Mouse (Mus musculus): ENCODE measurements around the gene Dnaaf2. TPM values are rescaled to one million over a fixed set of nuclear protein-coding genes. Genes with fewer than 3 reads are reported as not detected.

Dnaaf2 gene
- polyA plus RNA-seq, 1 experiment from 2014 or later: 7.4 TPM

- Histone ChIP-seq H3K4me2 (ENCODE audit: low read length) (no peak overlapping the region), H3K9me3 (replicated peaks; ENCODE audit: low read length) (no peaks in the 10 kb centered on the region), H3K9ac (ENCODE audit: low read depth, low read length) (no peak overlapping the region), H3K4me1 (replicated peaks; ENCODE audit: insufficient read depth, low read length) (no peaks in the 10 kb centered on the region), H3K4me3 (replicated peaks; ENCODE audit: low read depth, low read length) (no peak overlapping the region), H3K27me3 (ENCODE audit: insufficient read depth, low read length) (no peaks in the 10 kb centered on the region), H3K27ac (no peak overlapping the region), H3K36me3 (ENCODE audit: insufficient read depth, low read length) (0 out of 2 replicates have a peak, but pooled peaks cover 8% of the 10 kb centered on the region)
- no peak for TF ChIP-seq CTCF (IDR thresholded peaks at IDR 0.05; ENCODE audit: low read depth)
- DNase-seq (ENCODE audit: low spot score): no peak
- ATAC-seq (replicated peaks; ENCODE audit: low FRiP score, low read depth): no peak
- 87% methylated on average over 5 of the region's 5 CpGs for WGBS
Observed at GRCm38 (mm10) chr12:69191396-69191795, 6.8 kb downstream of the Dnaaf2 start.

DNA sequence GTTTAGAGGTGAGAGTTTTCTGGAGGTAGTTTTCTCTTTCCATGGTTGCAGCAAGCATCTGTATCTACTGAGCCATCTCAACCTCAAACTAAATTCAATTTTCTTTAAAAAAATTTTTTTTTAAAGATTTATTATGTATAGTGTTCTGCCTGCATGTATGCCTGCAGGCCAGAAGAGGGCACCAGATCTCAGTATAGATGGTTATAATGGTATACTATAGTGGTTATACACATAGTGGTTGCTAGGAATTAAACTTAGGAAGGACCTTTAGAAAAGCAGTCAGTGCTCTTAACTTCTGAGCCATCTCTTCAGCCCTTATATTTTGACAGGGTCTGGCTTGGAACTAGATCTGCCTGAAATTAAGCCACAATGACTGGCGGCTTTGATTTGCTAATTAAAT is 7.7 kb downstream of the Dnaaf2 start:
- 0 out of 2 replicates have a peak, but pooled peaks cover 8% of the 10 kb centered on the region for H3K36me3 ChIP-seq (ENCODE audit: insufficient read depth, low read length)
- WGBS: 100% methylated on average over 1 of the region's 1 CpGs
- no peak overlapping the region for H3K27ac ChIP-seq
- TF ChIP-seq CTCF (IDR thresholded peaks at IDR 0.05; ENCODE audit: low read depth): peak; percentile 66
- no peak overlapping the region for H3K4me2 ChIP-seq (ENCODE audit: low read length)
- H3K4me3 ChIP-seq (replicated peaks; ENCODE audit: low read depth, low read length): no peak overlapping the region
- no peaks in the 10 kb centered on the region for H3K27me3 ChIP-seq (ENCODE audit: insufficient read depth, low read length)
- H3K4me1 ChIP-seq (replicated peaks; ENCODE audit: insufficient read depth, low read length): peaks cover 3% of the 10 kb centered on the region; the same call in 1 of the 2 replicates
- no peaks in the 10 kb centered on the region for H3K9me3 ChIP-seq (replicated peaks; ENCODE audit: low read length)
- H3K9ac ChIP-seq (ENCODE audit: low read depth, low read length): no peak overlapping the region
- ATAC-seq (replicated peaks; ENCODE audit: low FRiP score, low read depth) (0 out of 2 replicates have a peak, but pooled peaks have one; percentile 49), DNase-seq (ENCODE audit: low spot score) (peak; percentile 46)

DNA sequence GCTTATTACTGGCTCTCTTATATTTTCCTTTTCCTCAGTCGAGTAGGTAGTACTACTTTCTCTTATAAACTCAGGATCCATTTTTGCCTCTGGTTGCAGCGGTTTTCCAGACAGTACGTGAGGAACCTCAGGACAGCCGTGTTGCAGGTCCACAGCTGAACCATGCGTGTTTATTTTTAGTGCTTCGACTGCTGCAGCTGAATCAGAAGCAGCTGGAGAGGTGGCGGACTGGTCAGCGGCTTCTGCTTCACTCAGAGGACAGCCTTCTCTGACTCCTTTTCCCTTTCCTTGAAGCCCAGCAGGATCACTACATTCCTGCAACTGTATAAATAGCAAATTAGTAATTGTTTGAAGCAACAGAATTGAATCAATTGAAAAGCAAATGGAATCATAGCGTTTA is 8.2 kb downstream of the Dnaaf2 start:
- H3K36me3 ChIP-seq (ENCODE audit: insufficient read depth, low read length): 0 out of 2 replicates have a peak, but pooled peaks cover 8% of the 10 kb centered on the region
- H3K4me3 ChIP-seq (replicated peaks; ENCODE audit: low read depth, low read length): no peak overlapping the region
- H3K4me1 ChIP-seq (replicated peaks; ENCODE audit: insufficient read depth, low read length): peaks cover 7% of the 10 kb centered on the region; the same call in 1 of the 2 replicates
- DNase-seq (ENCODE audit: low spot score) (no peak), ATAC-seq (replicated peaks; ENCODE audit: low FRiP score, low read depth) (no peak)
- H3K4me2 ChIP-seq (ENCODE audit: low read length): no peak overlapping the region
- H3K9ac ChIP-seq (ENCODE audit: low read depth, low read length): no peak overlapping the region
- no peak overlapping the region for H3K27ac ChIP-seq
- no peaks in the 10 kb centered on the region for H3K9me3 ChIP-seq (replicated peaks; ENCODE audit: low read length)
- WGBS: 94% methylated on average over 9 of the region's 9 CpGs
- no peak for TF ChIP-seq CTCF (IDR thresholded peaks at IDR 0.05; ENCODE audit: low read depth)
- no peaks in the 10 kb centered on the region for H3K27me3 ChIP-seq (ENCODE audit: insufficient read depth, low read length)

GRCm38 (mm10) chr12:69186811-69187471 is 11.3 kb downstream of the Dnaaf2 start:
- no peak for DNase-seq (ENCODE audit: low spot score)
- H3K4me2 ChIP-seq (ENCODE audit: low read length): no peak overlapping the region
- 0 out of 2 replicates have a peak, but pooled peaks cover 8% of the 10 kb centered on the region for H3K36me3 ChIP-seq (ENCODE audit: insufficient read depth, low read length)
- no peak overlapping the region for H3K4me3 ChIP-seq (replicated peaks; ENCODE audit: low read depth, low read length)
- ATAC-seq (replicated peaks; ENCODE audit: low FRiP score, low read depth): no peak
- H3K27ac ChIP-seq: peak overlapping the region; percentile 57; the same call in 1 of the 2 replicates
- H3K9ac ChIP-seq (ENCODE audit: low read depth, low read length): no peak overlapping the region
- peaks cover 11% of the 10 kb centered on the region; the same call in 1 of the 2 replicates for H3K4me1 ChIP-seq (replicated peaks; ENCODE audit: insufficient read depth, low read length)
- 64% methylated on average over 5 of the region's 5 CpGs for WGBS
- no peak for TF ChIP-seq CTCF (IDR thresholded peaks at IDR 0.05; ENCODE audit: low read depth)
- no peaks in the 10 kb centered on the region for H3K27me3 ChIP-seq (ENCODE audit: insufficient read depth, low read length)
- no peaks in the 10 kb centered on the region for H3K9me3 ChIP-seq (replicated peaks; ENCODE audit: low read length)

GRCm38 (mm10) chr12:69185371-69185770 is 12.9 kb downstream of the Dnaaf2 start:
- WGBS: 66% methylated on average over 7 of the region's 7 CpGs

GRCm38 (mm10) chr12:69184342-69185295 is 13.6 kb downstream of the Dnaaf2 start:
- no peak for TF ChIP-seq CTCF (IDR thresholded peaks at IDR 0.05; ENCODE audit: low read depth)
- Histone ChIP-seq H3K4me1 (replicated peaks; ENCODE audit: insufficient read depth, low read length) (peaks cover 11% of the 10 kb centered on the region; the same call in 1 of the 2 replicates), H3K9ac (ENCODE audit: low read depth, low read length) (peak overlapping the region; percentile 79), H3K4me2 (ENCODE audit: low read length) (peak overlapping the region; percentile 99), H3K27me3 (ENCODE audit: insufficient read depth, low read length) (no peaks in the 10 kb centered on the region), H3K9me3 (replicated peaks; ENCODE audit: low read length) (no peaks in the 10 kb centered on the region), H3K27ac (peak overlapping the region; percentile 90), H3K36me3 (ENCODE audit: insufficient read depth, low read length) (0 out of 2 replicates have a peak, but pooled peaks cover 4% of the 10 kb centered on the region), H3K4me3 (replicated peaks; ENCODE audit: low read depth, low read length) (peak overlapping the region; percentile 96)
- ATAC-seq (replicated peaks; ENCODE audit: low FRiP score, low read depth) (peak; percentile 53), DNase-seq (ENCODE audit: low spot score) (peak; percentile 54)
- 1% methylated on average over 86 of the region's 86 CpGs for WGBS

More at GRCm38 (mm10) chr12:69185371-69185770, 12.9 kb downstream of the Dnaaf2 start:
- Histone ChIP-seq H3K27me3 (ENCODE audit: insufficient read depth, low read length) (no peaks in the 10 kb centered on the region), H3K4me3 (replicated peaks; ENCODE audit: low read depth, low read length) (peak overlapping the region; percentile 96), H3K9me3 (replicated peaks; ENCODE audit: low read length) (no peaks in the 10 kb centered on the region), H3K4me1 (replicated peaks; ENCODE audit: insufficient read depth, low read length) (peaks cover 11% of the 10 kb centered on the region; the same call in 1 of the 2 replicates), H3K9ac (ENCODE audit: low read depth, low read length) (peak overlapping the region; percentile 79), H3K27ac (peak overlapping the region; percentile 90; the same call in 1 of the 2 replicates), H3K36me3 (ENCODE audit: insufficient read depth, low read length) (0 out of 2 replicates have a peak, but pooled peaks cover 9% of the 10 kb centered on the region), H3K4me2 (ENCODE audit: low read length) (peak overlapping the region; percentile 99)
- DNase-seq (ENCODE audit: low spot score) (no peak), ATAC-seq (replicated peaks; ENCODE audit: low FRiP score, low read depth) (no peak)
- no peak for TF ChIP-seq CTCF (IDR thresholded peaks at IDR 0.05; ENCODE audit: low read depth)
